Mouse (Mus musculus) cerebellum, adult 2 months (tissue): ENCODE results near the gene 4933406M09Rik.

ENCODE experiments used
- CTCF ChIP-seq: fragments of 200-500 bp; IDR thresholded peaks from 2 replicates; pipeline ENCODE4 v1.5.1; 2011; ENCODE audit warnings: low read depth, mild to moderate bottlenecking, control low read depth, low read length, moderate library complexity, borderline replicate concordance; ENCODE audit not compliant: insufficient read depth
- POLR2A ChIP-seq: fragments of 200-500 bp; IDR thresholded peaks from 2 replicates; pipeline ENCODE4 v1.6.1; 2011; ENCODE audit warnings: low read length, control low read depth, borderline replicate concordance; ENCODE audit not compliant: insufficient read depth

- TF ChIP-seq POLR2A (no peak), CTCF (no peak)
Observed at GRCm38 (mm10) chr1:134440437-134440836, 54.7 kb downstream of the 4933406M09Rik start.
